Mouse (Mus musculus) CH12.LX (cell line): Measurements from ENCODE around the gene Rnaset2b. TPM values are rescaled to one million over a fixed set of nuclear protein-coding genes. Genes with fewer than 3 reads are reported as not detected.
"Not testable (repeated sequence)": the region's sequence is repeated elsewhere in the genome, so short reads cannot be mapped to it uniquely, and the experiment has no call there.

ENCODE experiments used
- DNase-seq: peaks from one replicate; pipeline ENCODE4 v3.0.0-alpha.2; 2013; ENCODE audit errors: extremely low read depth
- H3K27ac ChIP-seq: 2 replicates; pipeline ENCODE4 v1.5.1; 2012; ENCODE audit warnings: low read depth, mild to moderate bottlenecking, control low read depth, moderate library complexity; ENCODE audit not compliant: insufficient read depth
- H3K27me3 ChIP-seq: replicated peaks from 2 replicates; pipeline ENCODE3; 2012; ENCODE audit warnings: inconsistent platforms
- H3K36me3 ChIP-seq, 2 experiments: replicated peaks in 1 of 2; 2 replicates each; pipeline versions ENCODE3 to v1.6.1; 2012; ENCODE audit warnings: inconsistent platforms in 1 of 2, low read length in 1 of 2, mild to moderate bottlenecking in 1 of 2, mixed read lengths in 1 of 2, moderate library complexity in 1 of 2; ENCODE audit not compliant: control insufficient read depth in 1 of 2, insufficient read depth in 1 of 2
- H3K4me1 ChIP-seq, 2 experiments: 2 replicates each; pipeline ENCODE4 v1.6.1; 2012; ENCODE audit warnings: inconsistent platforms in 1 of 2, moderate library complexity in 1 of 2; ENCODE audit not compliant: insufficient read depth in 2 of 2, control insufficient read depth in 1 of 2
- H3K4me2 ChIP-seq: 2 replicates; pipeline ENCODE4 v1.6.1; 2012; ENCODE audit warnings: low read depth, mild to moderate bottlenecking, control low read depth; ENCODE audit not compliant: poor library complexity, insufficient read depth, severe bottlenecking
- H3K4me3 ChIP-seq, 3 experiments: fragments of 150-350 bp in 1 of 3; sonication (generic) in 1 of 3; replicated peaks in 1 of 3; 2 replicates each; pipeline versions ENCODE3 to v1.5.1; 2011 to 2012; ENCODE audit warnings: low read depth in 2 of 3, low read length in 2 of 3, mild to moderate bottlenecking in 2 of 3, moderate library complexity in 2 of 3, control low read depth in 1 of 3, improper control_type of control experiment in 1 of 3, inconsistent platforms in 1 of 3, mixed read lengths in 1 of 3; ENCODE audit not compliant: poor library complexity in 1 of 3
- H3K79me2 ChIP-seq: replicated peaks from 2 replicates; pipeline ENCODE4 v1.6.1; 2012; ENCODE audit warnings: mild to moderate bottlenecking, moderate library complexity; ENCODE audit not compliant: control insufficient read depth, poor library complexity, insufficient read depth, severe bottlenecking; ENCODE audit errors: extremely low read depth
- H3K9ac ChIP-seq: 2 replicates; pipeline ENCODE4 v1.6.1; 2012; ENCODE audit warnings: low read depth, mild to moderate bottlenecking, control low read depth, moderate library complexity; ENCODE audit not compliant: insufficient read depth
- H3K9me3 ChIP-seq: replicated peaks from 2 replicates; pipeline ENCODE3; 2012; ENCODE audit warnings: low read length, inconsistent platforms, mixed read lengths
- BHLHE40 ChIP-seq: IDR thresholded peaks from 2 replicates; pipeline ENCODE4 v1.6.1; 2011; ENCODE audit warnings: mild to moderate bottlenecking, low read depth, low read length, improper control_type of control experiment
- MXI1 ChIP-seq: IDR thresholded peaks from 2 replicates; pipeline ENCODE4 v1.6.1; 2011; ENCODE audit warnings: mild to moderate bottlenecking, low read depth, low read length, improper control_type of control experiment
- POLR2A ChIP-seq: IDR thresholded peaks from 2 replicates; pipeline ENCODE4 v1.6.1; 2011; ENCODE audit warnings: low read depth, mild to moderate bottlenecking, improper control_type of control experiment, low read length
- SIN3A ChIP-seq: IDR thresholded peaks from 2 replicates; pipeline ENCODE4 v1.6.1; 2012; ENCODE audit warnings: low read length, improper control_type of control experiment, inconsistent platforms
- dilution Hi-C: fragments of 300-500 bp; cut with MboI; formaldehyde crosslinking; loops from 2 replicates; pipeline ENCODE4 v1.14.3; 2020; ENCODE audit warnings: low sequenced_read_pairs; ENCODE audit not compliant: extremely low pct_unique_long_range_greater_than_20kb, extremely low pct_ligation_motif_present
- in situ Hi-C: fragments of 300-500 bp; cut with MboI; formaldehyde crosslinking; loops from 3 replicates; pipeline ENCODE4 v1.14.3; 2019; ENCODE audit warnings: low sequenced_read_pairs, low pct_ligation_motif_present, low pct_unique_long_range_greater_than_20kb, mixed read lengths
- polyA plus RNA-seq: library from polyadenylated mRNA; unstranded; fragments of >175 nt; gene quantifications from 2 replicates; pipeline ENCODE4 v1.2.1, GENCODE M21; 2012; ENCODE audit warnings: low read depth; ENCODE audit not compliant: insufficient read length
- total RNA-seq, 2 experiments: library from RNA; depleted of rRNA; stranded (reverse); fragments of 300-350 nt in 1 of 2; fragments of >200 nt in 1 of 2; gene quantifications; 2 replicates each; pipeline ENCODE4 v1.2.3; 2012 to 2014

Gene Rnaset2b
- total and polyA plus RNA-seq, 3 experiments = 124 to 234 (median 178) TPM

DNA sequence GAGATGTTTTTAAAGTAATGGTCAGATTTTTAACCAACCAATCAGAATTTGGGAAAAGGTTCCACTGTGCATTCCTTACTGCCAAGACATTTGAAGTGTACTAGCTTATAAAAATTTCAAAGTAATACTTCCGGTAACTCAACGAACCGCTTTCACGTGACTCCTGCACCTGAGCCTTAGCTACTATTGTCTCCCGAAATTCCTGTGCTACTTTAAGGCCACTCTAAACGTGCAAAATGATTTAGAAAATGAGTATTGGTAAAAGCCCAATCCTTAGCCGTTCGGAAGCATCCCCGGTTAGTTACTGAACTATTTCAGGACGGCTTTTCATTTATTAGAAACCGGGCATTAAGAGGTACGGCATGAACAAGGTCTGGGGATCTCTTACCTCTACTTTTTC is 10.1 kb upstream of the Rnaset2b start:
- H3K27ac ChIP-seq, H3K27me3 ChIP-seq, H3K9me3 ChIP-seq, in situ Hi-C loops, H3K79me2 ChIP-seq, H3K4me1 ChIP-seq, DNase-seq, dilution Hi-C loops, H3K36me3 ChIP-seq: not testable (repeated sequence)
- TF ChIP-seq BHLHE40 = peak; percentile 69
- Histone ChIP-seq H3K4me2 (peak overlapping the region; percentile 36; the same call in 1 of the 2 replicates), H3K9ac (peak overlapping the region; percentile 81), H3K4me3 (peak overlapping the region in 2 of 3 experiments; percentile 56 to 68)

DNA sequence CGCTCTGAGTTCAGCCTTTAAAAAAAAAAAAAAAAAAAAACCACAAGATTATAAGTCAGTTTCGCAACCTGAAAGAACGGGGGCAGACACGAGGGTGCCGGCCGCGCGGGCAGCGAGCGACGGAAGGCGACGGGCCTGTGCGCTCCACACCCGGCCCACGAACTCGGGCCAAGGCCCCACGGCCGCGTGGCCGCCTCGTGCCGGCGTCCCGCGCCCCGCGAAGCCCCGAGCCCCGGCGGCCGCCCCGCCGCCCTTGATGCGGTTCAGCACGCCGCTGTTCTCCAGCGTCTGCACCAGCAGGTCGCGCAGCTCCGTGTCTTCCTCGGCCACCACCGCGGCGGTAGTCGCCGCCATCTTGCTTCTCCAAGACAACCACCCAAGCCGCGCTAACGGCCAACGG is 9.7 kb upstream of the Rnaset2b start, which contains the start of gene Tagap1:
Tagap1 (minus strand) TSS at position 381 of the 400 bp plus-strand sequence.
- peak within 1 kb of the TSS; percentile 28; the same call in 1 of the 2 replicates for H3K27ac ChIP-seq
- 0 out of 2 replicates have a peak, but pooled peaks have one; percentile 5 for TF ChIP-seq MXI1
- DNase-seq, H3K4me1 ChIP-seq, H3K27me3 ChIP-seq, dilution Hi-C loops, in situ Hi-C loops, H3K9me3 ChIP-seq, H3K36me3 ChIP-seq, H3K79me2 ChIP-seq: not testable (repeated sequence)
- H3K4me2 ChIP-seq = peak within 1 kb of the TSS; percentile 61; the same call in 1 of the 2 replicates
- H3K4me3 ChIP-seq = peak within 1 kb of the TSS; percentile 54 to 68 (median 56)
- peak within 1 kb of the TSS; percentile 81 for H3K9ac ChIP-seq

DNA sequence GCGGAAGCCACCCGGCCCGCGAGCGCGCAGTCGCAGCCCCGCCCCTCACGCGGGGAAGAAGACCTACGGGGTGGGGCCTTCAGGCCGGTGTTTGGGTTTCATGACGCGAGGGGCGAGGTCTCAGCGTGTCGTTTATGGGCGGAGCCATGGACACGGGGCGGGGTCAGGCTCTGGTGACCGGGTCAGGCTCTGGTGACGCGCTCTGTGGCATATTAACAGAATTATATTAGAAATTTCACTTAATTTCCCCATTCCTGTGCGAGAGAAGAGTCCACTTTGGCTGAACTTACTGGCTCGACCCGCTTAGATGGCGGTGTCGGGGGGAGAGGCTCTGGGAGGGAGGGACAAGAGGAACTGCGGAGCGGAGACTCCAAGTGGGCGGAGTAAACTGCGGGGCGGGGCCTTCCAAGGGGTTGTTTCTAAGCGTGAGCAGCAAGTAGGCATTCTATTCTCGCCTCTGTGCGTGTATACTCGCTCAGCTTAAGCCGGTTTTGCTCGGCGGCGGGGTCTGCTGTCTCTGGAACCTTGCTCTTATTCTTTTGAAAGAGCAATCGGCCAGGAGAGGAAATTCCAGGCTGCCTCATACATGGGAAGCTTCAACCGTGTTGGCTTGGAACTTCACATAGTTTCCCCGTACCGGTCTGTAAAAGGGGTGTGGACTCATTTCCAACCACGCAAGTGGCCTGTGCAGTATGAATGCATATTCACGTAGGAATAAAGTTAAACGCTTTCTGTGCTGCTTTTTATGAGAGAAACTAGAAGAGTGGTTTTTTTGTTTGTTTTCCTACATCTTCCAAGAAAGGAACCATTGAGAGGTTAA is 9.0 kb upstream of the Rnaset2b start:
- Histone ChIP-seq H3K4me2 (peak overlapping the region; percentile 61; the same call in 1 of the 2 replicates), H3K4me3 (peak overlapping the region in 2 of 3 experiments; percentile 23 to 35)
- TF ChIP-seq MXI1 (0 out of 2 replicates have a peak, but pooled peaks have one; percentile 23), SIN3A (peak; percentile 31; the same call in 1 of the 2 replicates), POLR2A (peak; percentile 55; the same call in 1 of the 2 replicates)
- DNase-seq, H3K4me1 ChIP-seq, H3K36me3 ChIP-seq, H3K27me3 ChIP-seq, H3K27ac ChIP-seq, H3K9ac ChIP-seq, in situ Hi-C loops, H3K9me3 ChIP-seq, H3K79me2 ChIP-seq, dilution Hi-C loops: not testable (repeated sequence)

DNA sequence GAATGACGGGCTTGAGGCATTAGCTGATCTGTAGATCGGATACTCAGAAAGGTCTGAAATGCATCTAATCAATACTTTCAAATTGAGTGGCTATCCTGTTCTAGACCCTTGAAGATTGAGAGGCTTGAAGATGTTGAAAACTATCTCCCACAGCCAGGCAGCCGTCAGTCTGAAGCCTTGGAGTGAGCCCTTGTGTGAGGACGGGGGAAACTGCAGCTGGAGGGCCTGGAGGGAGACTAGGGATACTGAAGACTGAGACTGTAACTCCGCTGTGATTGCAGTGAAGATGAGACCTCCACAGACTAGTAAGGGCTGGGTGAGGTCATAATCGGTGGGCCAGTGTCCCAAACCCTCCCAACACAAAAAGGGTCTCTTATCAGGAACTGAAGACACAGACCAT is 8.1 kb upstream of the Rnaset2b start:
- H3K4me2 ChIP-seq, H3K36me3 ChIP-seq, H3K9me3 ChIP-seq, in situ Hi-C loops, H3K4me1 ChIP-seq, dilution Hi-C loops, H3K27ac ChIP-seq, H3K4me3 ChIP-seq, H3K9ac ChIP-seq, DNase-seq, H3K27me3 ChIP-seq, H3K79me2 ChIP-seq: not testable (repeated sequence)

DNA sequence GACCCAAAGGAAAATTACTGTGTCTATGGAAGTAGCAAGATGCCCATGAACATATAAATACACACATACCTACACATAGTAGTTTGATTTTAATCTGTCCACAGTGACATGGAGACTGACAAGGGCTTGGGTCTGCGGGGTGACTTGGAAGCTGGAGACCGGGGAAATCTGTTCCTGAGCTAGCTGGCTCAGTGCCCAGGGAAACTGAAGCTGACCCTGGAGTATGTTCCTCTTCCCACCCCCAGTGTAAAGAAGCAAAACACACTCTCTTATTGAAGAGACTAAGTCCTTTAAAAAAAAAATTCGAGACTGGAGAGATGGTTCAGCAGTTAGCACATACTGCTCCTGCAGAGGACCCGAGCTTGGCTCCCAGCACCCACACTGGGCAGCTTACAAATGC is 7.5 kb upstream of the Rnaset2b start:
- H3K9ac ChIP-seq, dilution Hi-C loops, H3K9me3 ChIP-seq, H3K27ac ChIP-seq, in situ Hi-C loops, H3K79me2 ChIP-seq, H3K27me3 ChIP-seq, H3K4me2 ChIP-seq, DNase-seq, H3K4me1 ChIP-seq, H3K36me3 ChIP-seq, H3K4me3 ChIP-seq: not testable (repeated sequence)
